ENCODE assay signal across 8 mouse cellular contexts in genomic region chr10:110919531-110920343, GRCm38 (mm10). TPM values are rescaled to one million over a fixed set of nuclear protein-coding genes. Genes with fewer than 3 reads are reported as not detected.
DNase-seq lines count a peak whose midpoint lies in the region; ATAC-seq and TF ChIP-seq lines count a peak whose summit lies in the region.

Csrp2 (plus strand) TSS chr10:110919789.

- peak; percentile 96 for DNase-seq in 3134 (ENCODE audit: extremely low read depth, insufficient read length, low spot score)
- DNase-seq in adrenal gland, postnatal 14 days = peak; percentile 97
- DNase-seq in embryonic facial prominence, embryonic 11.5 days (ENCODE audit: low spot score) = peak; percentile 97
- DNase-seq in heart, adult 11 months = peak; percentile 99
- peak; percentile 90 for DNase-seq in kidney, adult 11 months
- peak; percentile 95 for DNase-seq in limb, embryonic 14.5 days (ENCODE audit: low spot score)
- DNase-seq in spleen, postnatal 14 days (ENCODE audit: low spot score in 2 of 2) = peak; percentile 57 to 72

- ATAC-seq in embryonic facial prominence, embryonic 11.5 days (replicated peaks; ENCODE audit: insufficient number of reproducible peaks, low FRiP score, low TSS enrichment, low read depth) = peak; percentile 93
- peak; percentile 90 for ATAC-seq in limb, embryonic 14.5 days (ENCODE audit: low FRiP score, low read depth)
- ATAC-seq in midbrain, embryonic 16.5 days = peak; percentile 92

- H3K9me3 ChIP-seq in embryonic facial prominence, embryonic 11.5 days (replicated peaks; ENCODE audit: control insufficient read depth, low read length) = no peaks in the 10 kb centered on the region
- no peaks in the 10 kb centered on the region for H3K9me3 ChIP-seq in limb, embryonic 14.5 days (ENCODE audit: control insufficient read depth, low read length)
- no peaks in the 10 kb centered on the region for H3K9me3 ChIP-seq in midbrain, embryonic 16.5 days (replicated peaks; ENCODE audit: control insufficient read depth, low read length, poor library complexity, severe bottlenecking)

- peak within 1 kb of the TSS; percentile 86 for H3K9ac ChIP-seq in embryonic facial prominence, embryonic 11.5 days (replicated peaks; ENCODE audit: low read length)
- peak within 1 kb of the TSS; percentile 83 for H3K9ac ChIP-seq in limb, embryonic 14.5 days (ENCODE audit: low read depth, low read length, severe bottlenecking)
- peak within 1 kb of the TSS; percentile 88 for H3K9ac ChIP-seq in midbrain, embryonic 16.5 days (ENCODE audit: low read depth, low read length)

- no peaks in the 10 kb centered on the region; the same call in 1 of the 2 replicates for H3K4me1 ChIP-seq in embryonic facial prominence, embryonic 11.5 days (ENCODE audit: control insufficient read depth, insufficient read depth, low read length)
- H3K4me1 ChIP-seq in limb, embryonic 14.5 days (ENCODE audit: control insufficient read depth, insufficient read depth, low read length) = peaks cover 23% of the 10 kb centered on the region
- H3K4me1 ChIP-seq in midbrain, embryonic 16.5 days (ENCODE audit: control insufficient read depth, insufficient read depth, low read length) = peaks cover 15% of the 10 kb centered on the region

- peak within 1 kb of the TSS; percentile 64 for H3K4me2 ChIP-seq in embryonic facial prominence, embryonic 11.5 days (ENCODE audit: low read depth, low read length)
- H3K4me2 ChIP-seq in limb, embryonic 14.5 days (replicated peaks; ENCODE audit: low read depth, low read length, severe bottlenecking) = peak within 1 kb of the TSS; percentile 87
- peak within 1 kb of the TSS; percentile 66 for H3K4me2 ChIP-seq in midbrain, embryonic 16.5 days (ENCODE audit: low read length)

- TF ChIP-seq POLR2A in limb, embryonic 14.5 days (IDR thresholded peaks at IDR 0.05; ENCODE audit: borderline replicate concordance, extremely low read depth, insufficient read depth, insufficient read length) = peak; percentile 96

- H3K4me3 ChIP-seq in embryonic facial prominence, embryonic 11.5 days (ENCODE audit: low read depth, low read length) = peak within 1 kb of the TSS; percentile 86
- peak within 1 kb of the TSS; percentile 82 for H3K4me3 ChIP-seq in limb, embryonic 14.5 days (replicated peaks; ENCODE audit: low read length)
- peak within 1 kb of the TSS; percentile 53 for H3K4me3 ChIP-seq in midbrain, embryonic 16.5 days (ENCODE audit: low read depth, low read length)

- no peaks in the 10 kb centered on the region for H3K36me3 ChIP-seq in embryonic facial prominence, embryonic 11.5 days (replicated peaks; ENCODE audit: control insufficient read depth, insufficient read depth, low read depth, low read length)
- H3K36me3 ChIP-seq in limb, embryonic 14.5 days (ENCODE audit: control insufficient read depth, insufficient read depth, low read length) = no peaks in the 10 kb centered on the region
- no peaks in the 10 kb centered on the region for H3K36me3 ChIP-seq in midbrain, embryonic 16.5 days (ENCODE audit: control insufficient read depth, insufficient read depth, low read length)

- under 1% methylated on average over 67 of the region's 67 CpGs for WGBS in embryonic facial prominence, embryonic 11.5 days
- under 1% methylated on average over 62 of the region's 67 CpGs for WGBS in limb, embryonic 14.5 days
- under 1% methylated on average over 64 of the region's 67 CpGs for WGBS in midbrain, embryonic 16.5 days

- peak within 1 kb of the TSS; percentile 98 for H3K27ac ChIP-seq in embryonic facial prominence, embryonic 11.5 days (replicated peaks; ENCODE audit: low read depth, low read length)
- H3K27ac ChIP-seq in limb, embryonic 14.5 days (replicated peaks; ENCODE audit: low read depth, low read length) = peak within 1 kb of the TSS; percentile 96
- H3K27ac ChIP-seq in midbrain, embryonic 16.5 days (ENCODE audit: low read length) = peak within 1 kb of the TSS; percentile 79

- H3K27me3 ChIP-seq in embryonic facial prominence, embryonic 11.5 days (ENCODE audit: control insufficient read depth, insufficient read depth, low read length) = no peaks in the 10 kb centered on the region
- no peaks in the 10 kb centered on the region for H3K27me3 ChIP-seq in limb, embryonic 14.5 days (ENCODE audit: control insufficient read depth, insufficient read depth, low read length)
- no peaks in the 10 kb centered on the region for H3K27me3 ChIP-seq in midbrain, embryonic 16.5 days (ENCODE audit: control insufficient read depth, insufficient read depth, low read depth, low read length)

RNA-seq across cellular contexts. Expression of gene Csrp2, which starts in this region (rescaled TPM):
- total RNA-seq in adrenal gland, postnatal 14 days (2021) = 276 and 295 TPM in 2 replicates
- 264 and 268 TPM in 2 replicates for polyA plus RNA-seq in embryonic facial prominence, embryonic 11.5 days (2014; fragmentation: Nextera tagmentation; extraction: Ambion mirVana)
- 124 and 168 TPM in 2 replicates for polyA plus RNA-seq in limb, embryonic 14.5 days (2012; rRNA removed)
- 155 and 170 TPM in 2 replicates for polyA plus RNA-seq in limb, embryonic 14.5 days (2014; fragmentation: Nextera tagmentation; extraction: Ambion mirVana)
- polyA plus RNA-seq in midbrain, embryonic 16.5 days (2015; fragmentation: Nextera tagmentation; extraction: Ambion mirVana) = 105 and 111 TPM in 2 replicates

Comparison
In these comparisons a context has a peak if more than half of its experiments do, and no peak if none do; other contexts are left out.
1. Peak in every context shown above with its lines: DNase-seq, ATAC-seq, H3K4me3 ChIP-seq and H3K27ac ChIP-seq.